Mouse (Mus musculus) limb, embryonic 14.5 days (tissue): ENCODE measurements at regions not wholly inside any gene's neighbourhood (a gene's known extent, or its start where the extent isn't known, plus 50 kb on each side); places are given as distances from the start of the nearest gene placed in this dataset.

Experiments
- ATAC-seq: fragments of 200-750 bp; cut with Nextera tagmentation; 2 replicates; pipeline ENCODE4 v1.8.0; 2017; ENCODE audit warnings: low read depth, moderate number of reproducible peaks, moderate TSS enrichment; ENCODE audit not compliant: low FRiP score
- DNase-seq: peaks from one replicate; pipeline ENCODE4 v3.0.0-alpha.2; 2015; ENCODE audit warnings: low spot score
- H3K27ac ChIP-seq: fragments of 300-500 bp; sonication (generic); replicated peaks from 2 replicates; pipeline ENCODE4 v1.5.1; 2014; ENCODE audit warnings: low read depth, mild to moderate bottlenecking, low read length, moderate library complexity, mixed read lengths
- H3K27me3 ChIP-seq: fragments of 300-500 bp; sonication (generic); 2 replicates; pipeline ENCODE4 v1.6.1; 2014; ENCODE audit warnings: low read length, mixed read lengths; ENCODE audit not compliant: control insufficient read depth, insufficient read depth
- H3K36me3 ChIP-seq: fragments of 300-500 bp; sonication (generic); 2 replicates; pipeline ENCODE4 v1.6.1; 2014; ENCODE audit warnings: mild to moderate bottlenecking, low read length, moderate library complexity, mixed read lengths; ENCODE audit not compliant: control insufficient read depth, insufficient read depth
- H3K4me1 ChIP-seq: fragments of 300-500 bp; sonication (generic); 2 replicates; pipeline ENCODE4 v1.6.1; 2014; ENCODE audit warnings: antibody characterized with exemption, low read length, mixed read lengths; ENCODE audit not compliant: control insufficient read depth, insufficient read depth
- H3K4me2 ChIP-seq: fragments of 300-500 bp; sonication (generic); replicated peaks from 2 replicates; pipeline ENCODE4 v1.6.1; 2014; ENCODE audit warnings: low read depth, mild to moderate bottlenecking, low read length, moderate library complexity; ENCODE audit not compliant: severe bottlenecking
- H3K4me3 ChIP-seq: fragments of 300-500 bp; sonication (generic); replicated peaks from 2 replicates; pipeline ENCODE4 v1.5.1; 2014; ENCODE audit warnings: low read length
- H3K9ac ChIP-seq: fragments of 300-500 bp; sonication (generic); 2 replicates; pipeline ENCODE4 v1.6.1; 2014; ENCODE audit warnings: mild to moderate bottlenecking, low read depth, low read length, moderate library complexity; ENCODE audit not compliant: severe bottlenecking
- H3K9me3 ChIP-seq: fragments of 300-500 bp; sonication (generic); 2 replicates; pipeline ENCODE4 v1.6.1; 2016; ENCODE audit warnings: low read length; ENCODE audit not compliant: control insufficient read depth
- POLR2A ChIP-seq: fragments of 200-500 bp; IDR thresholded peaks from 2 replicates; pipeline ENCODE4 v1.8.0; 2012; ENCODE audit warnings: inconsistent platforms, mild to moderate bottlenecking, moderate library complexity, borderline replicate concordance; ENCODE audit not compliant: insufficient read depth, insufficient read length; ENCODE audit errors: extremely low read depth
- WGBS: fragments of 180-500 bp; shearing (Covaris S2); extraction: QIAGEN DNeasy Blood & Tissue Kit; methylation state at CpG from one replicate; pipeline ENCODE4 v1.1.7; 2014; 5-methylcytosine and 5-hydroxymethylcytosine counted together

- DNase-seq (peak; percentile 26), ATAC-seq (no peak)
- no peak for TF ChIP-seq POLR2A
- H3K9me3 ChIP-seq, result 0 out of 2 replicates have a peak, but pooled peaks cover 4% of the 10 kb centered on the region
- H3K27me3 ChIP-seq, result no peaks in the 10 kb centered on the region
- no peak overlapping the region for H3K4me3 ChIP-seq
- H3K9ac ChIP-seq, result no peak overlapping the region
- H3K4me2 ChIP-seq, result no peak overlapping the region
- WGBS, result 66% methylated on average over 3 of the region's 3 CpGs
- no peaks in the 10 kb centered on the region for H3K36me3 ChIP-seq
- no peak overlapping the region; the same call in 1 of the 2 replicates for H3K27ac ChIP-seq
- H3K4me1 ChIP-seq, result no peaks in the 10 kb centered on the region
Measured at GRCm38 (mm10) chr17:10094108-10094521, 225.5 kb downstream of the Qk start.

- Histone ChIP-seq H3K4me3 (no peak overlapping the region), H3K4me1 (no peaks in the 10 kb centered on the region), H3K27me3 (no peaks in the 10 kb centered on the region), H3K4me2 (no peak overlapping the region), H3K27ac (no peak overlapping the region; the same call in 1 of the 2 replicates), H3K9ac (no peak overlapping the region), H3K36me3 (no peaks in the 10 kb centered on the region), H3K9me3 (0 out of 2 replicates have a peak, but pooled peaks cover 4% of the 10 kb centered on the region)
- no peak for TF ChIP-seq POLR2A
- 64% methylated on average over 8 of the region's 8 CpGs for WGBS
- ATAC-seq (peak; percentile 50), DNase-seq (peak; percentile 39)
Measured at GRCm38 (mm10) chr17:10093437-10094107, 226.1 kb downstream of the Qk start.

- Histone ChIP-seq H3K4me1 (no peaks in the 10 kb centered on the region), H3K9me3 (0 out of 2 replicates have a peak, but pooled peaks cover 3% of the 10 kb centered on the region), H3K9ac (no peak overlapping the region), H3K4me2 (no peak overlapping the region), H3K36me3 (no peaks in the 10 kb centered on the region), H3K27ac (no peak overlapping the region), H3K27me3 (no peaks in the 10 kb centered on the region), H3K4me3 (no peak overlapping the region)
- DNase-seq (no peak), ATAC-seq (no peak)
- TF ChIP-seq POLR2A, result no peak
- 66% methylated on average over 7 of the region's 7 CpGs for WGBS
Measured at GRCm38 (mm10) chr17:10087192-10087886, 232.3 kb downstream of the Qk start.

GRCm38 (mm10) chr17:10086558-10086957 is 233.1 kb downstream of the Qk start:
- H3K4me2 ChIP-seq, result no peak overlapping the region
- no peak overlapping the region for H3K27ac ChIP-seq
- H3K4me3 ChIP-seq, result no peak overlapping the region
- H3K27me3 ChIP-seq, result no peaks in the 10 kb centered on the region
- no peaks in the 10 kb centered on the region for H3K4me1 ChIP-seq
- DNase-seq (no peak), ATAC-seq (no peak)
- TF ChIP-seq POLR2A, result no peak
- 79% methylated on average over 2 of the region's 2 CpGs for WGBS
- no peaks in the 10 kb centered on the region for H3K36me3 ChIP-seq
- H3K9me3 ChIP-seq, result no peaks in the 10 kb centered on the region
- H3K9ac ChIP-seq, result no peak overlapping the region

- H3K9me3 ChIP-seq, result no peaks in the 10 kb centered on the region
- H3K4me2 ChIP-seq, result no peak overlapping the region
- no peak for TF ChIP-seq POLR2A
- H3K36me3 ChIP-seq, result no peaks in the 10 kb centered on the region
- H3K27me3 ChIP-seq, result no peaks in the 10 kb centered on the region
- DNase-seq, result peak; percentile 37
- 35% methylated on average over 2 of the region's 2 CpGs for WGBS
- no peak overlapping the region for H3K4me3 ChIP-seq
- H3K9ac ChIP-seq, result no peak overlapping the region
- no peak for ATAC-seq
- no peaks in the 10 kb centered on the region for H3K4me1 ChIP-seq
- no peak overlapping the region for H3K27ac ChIP-seq
Measured at GRCm38 (mm10) chr17:10086132-10086531, 233.5 kb downstream of the Qk start.
